Mouse (Mus musculus) lung, postnatal 0 days (tissue): ENCODE results near the gene Ppp2r1b.

Experiments
- CTCF ChIP-seq: IDR thresholded peaks from 2 replicates; pipeline ENCODE4 v1.5.1; 2016; ENCODE audit warnings: antibody characterized with exemption, mild to moderate bottlenecking
- EP300 ChIP-seq: IDR thresholded peaks from 2 replicates; pipeline ENCODE4 v1.6.1; 2016; ENCODE audit warnings: antibody characterized with exemption, mild to moderate bottlenecking, control low read depth

DNA sequence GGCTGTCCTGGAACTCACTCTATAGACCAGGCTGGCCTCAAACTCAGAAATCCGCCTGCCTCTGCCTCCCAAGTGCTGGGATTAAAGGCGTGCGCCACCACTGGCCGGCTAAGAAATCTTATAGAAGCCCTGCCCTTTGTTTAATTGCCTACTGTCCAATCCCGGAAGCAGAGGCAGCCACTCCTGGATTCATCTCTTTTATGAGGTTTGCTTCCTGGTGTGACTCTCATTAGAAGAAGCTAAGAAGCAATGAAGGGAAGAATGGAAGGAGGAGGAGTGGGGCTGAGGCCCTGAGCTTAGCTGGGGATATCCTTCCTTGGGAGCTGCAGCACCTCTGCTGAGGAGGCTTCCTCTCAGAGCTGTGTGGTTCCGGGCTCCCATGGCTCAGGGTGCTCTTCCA is 23.4 kb upstream of the Ppp2r1b start:
- TF ChIP-seq EP300: no peak
- TF ChIP-seq CTCF: no peak
